Mouse (Mus musculus) intestine, postnatal 0 days (tissue): Measurements from ENCODE around the gene Slc5a9. TPM values are rescaled to one million over a fixed set of nuclear protein-coding genes. Genes with fewer than 3 reads are reported as not detected.
"Not testable (repeated sequence)": the region's sequence is repeated elsewhere in the genome, so short reads cannot be mapped to it uniquely, and the experiment has no call there.

Experiments
- ATAC-seq: fragments of 200-750 bp; cut with Nextera tagmentation; 2 replicates; pipeline ENCODE4 v1.8.0; 2017; ENCODE audit warnings: mild to moderate bottlenecking, moderate TSS enrichment, moderate library complexity
- H3K27ac ChIP-seq: fragments of 300-500 bp; sonication (generic); 2 replicates; pipeline ENCODE4 v1.5.1; 2014; ENCODE audit warnings: mild to moderate bottlenecking, low read depth, low read length, moderate library complexity
- H3K27me3 ChIP-seq: fragments of 300-500 bp; sonication (generic); replicated peaks from 2 replicates; pipeline ENCODE4 v1.6.1; 2014; ENCODE audit warnings: low read length, mixed read lengths; ENCODE audit not compliant: control insufficient read depth, insufficient read depth
- H3K36me3 ChIP-seq: fragments of 300-500 bp; sonication (generic); 2 replicates; pipeline ENCODE4 v1.6.1; 2014; ENCODE audit warnings: mild to moderate bottlenecking, moderate library complexity; ENCODE audit not compliant: control insufficient read depth, insufficient read depth
- H3K4me1 ChIP-seq: fragments of 300-500 bp; sonication (generic); replicated peaks from 2 replicates; pipeline ENCODE4 v1.6.1; 2014; ENCODE audit warnings: antibody characterized with exemption, low read length, mixed read lengths; ENCODE audit not compliant: control insufficient read depth, insufficient read depth
- H3K4me2 ChIP-seq: fragments of 300-500 bp; sonication (generic); replicated peaks from 2 replicates; pipeline ENCODE4 v1.6.1; 2014; ENCODE audit warnings: low read depth, mild to moderate bottlenecking, moderate library complexity
- H3K4me3 ChIP-seq: fragments of 300-500 bp; sonication (generic); 2 replicates; pipeline ENCODE4 v1.5.1; 2014; ENCODE audit warnings: low read depth, low read length
- H3K9ac ChIP-seq: fragments of 300-500 bp; sonication (generic); 2 replicates; pipeline ENCODE4 v1.6.1; 2014; ENCODE audit warnings: mild to moderate bottlenecking, low read depth, low read length
- H3K9me3 ChIP-seq: fragments of 300-500 bp; sonication (generic); 2 replicates; pipeline ENCODE4 v1.6.1; 2016; ENCODE audit warnings: mixed run types; ENCODE audit not compliant: control insufficient read depth
- CTCF ChIP-seq: sonication (generic); IDR thresholded peaks from 2 replicates; pipeline ENCODE4 v1.5.1; 2016; ENCODE audit warnings: low read depth, mild to moderate bottlenecking, control low read depth, antibody characterized with exemption, moderate library complexity
- WGBS: fragments of 180-500 bp; shearing (Covaris S2); extraction: QIAGEN DNeasy Blood & Tissue Kit; methylation state at CpG from one replicate; pipeline ENCODE4 v1.1.7; 2014; 5-methylcytosine and 5-hydroxymethylcytosine counted together
- polyA plus RNA-seq: library from polyadenylated mRNA; unstranded; fragments of >200 nt; fragmentation: Nextera tagmentation; extraction: Ambion mirVana; gene quantifications from 2 replicates; pipeline ENCODE4 v1.2.1, GENCODE M21; 2015

The Slc5a9 gene
- polyA plus RNA-seq = 10.2 and 12.0 TPM in 2 replicates

DNA sequence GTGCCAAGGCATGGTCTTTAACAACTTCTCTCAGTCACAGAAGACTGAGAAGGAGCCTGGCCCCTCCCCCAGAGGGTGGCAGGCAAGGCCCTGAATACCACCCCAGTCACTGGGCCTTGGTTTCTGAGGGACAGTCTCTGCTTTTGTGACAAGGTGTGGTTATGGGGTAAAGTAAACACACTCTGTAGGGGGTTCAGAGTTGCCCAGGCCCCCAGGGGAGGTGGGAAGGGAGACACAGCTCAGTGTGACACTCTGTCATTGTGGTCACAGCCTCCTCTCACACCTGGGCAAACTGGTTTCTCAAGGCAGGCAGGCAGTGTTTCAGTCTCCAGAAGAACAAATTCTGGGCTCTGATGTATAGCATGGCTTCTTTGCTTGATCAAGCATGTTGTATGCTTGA, at the start of gene Slc5a9:
Gene Slc5a9, minus strand, starts transcription at position 144 of the 400 bp plus-strand sequence.
- no peak for TF ChIP-seq CTCF
- Histone ChIP-seq H3K36me3 (no peaks in the 10 kb centered on the region), H3K4me3 (no peak within 1 kb of the TSS), H3K27ac (no peak within 1 kb of the TSS), H3K4me1 (no peaks in the 10 kb centered on the region; the same call in 1 of the 2 replicates), H3K4me2 (no peak within 1 kb of the TSS), H3K9me3 (no peaks in the 10 kb centered on the region), H3K27me3 (no peaks in the 10 kb centered on the region), H3K9ac (no peak within 1 kb of the TSS)
- no peak for ATAC-seq

GRCm38 (mm10) chr4:111919092-111919491, 16.4 kb upstream of the Slc5a9 start, which contains the start of gene Skint8:
TSS of gene Skint8 (plus strand) at chr4:111919392.
- WGBS = 87% methylated on average over 1 of the region's 1 CpGs
- Histone ChIP-seq H3K4me2 (no peak within 1 kb of the TSS), H3K36me3 (no peaks in the 10 kb centered on the region), H3K9ac (no peak within 1 kb of the TSS), H3K4me3 (no peak within 1 kb of the TSS), H3K4me1 (no peaks in the 10 kb centered on the region), H3K27ac (no peak within 1 kb of the TSS), H3K27me3 (no peaks in the 10 kb centered on the region), H3K9me3 (no peaks in the 10 kb centered on the region)
- no peak for ATAC-seq
- TF ChIP-seq CTCF = no peak

DNA sequence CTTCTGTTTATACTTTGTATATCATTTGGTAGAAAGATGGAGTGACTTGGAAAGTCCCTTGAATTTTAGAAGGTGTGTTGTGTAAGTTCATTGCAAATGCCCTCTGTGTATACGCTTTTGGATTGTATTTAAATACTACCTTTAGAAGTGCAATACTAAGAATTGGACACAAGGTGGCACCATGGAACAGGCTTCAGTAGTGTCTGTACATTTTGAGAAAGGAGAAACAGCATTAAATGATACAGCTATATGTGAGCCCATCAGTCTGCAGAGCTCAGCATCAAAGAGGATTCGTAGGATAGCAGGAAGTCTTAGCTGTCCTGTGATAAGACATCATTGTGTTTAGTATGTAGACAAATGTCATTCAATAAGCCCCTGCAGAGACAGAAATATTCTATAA, 5.2 kb upstream of the Slc5a9 start:
- Histone ChIP-seq H3K27me3 (no peaks in the 10 kb centered on the region), H3K9me3 (no peaks in the 10 kb centered on the region), H3K4me1 (no peaks in the 10 kb centered on the region), H3K4me3 (no peak overlapping the region), H3K4me2 (no peak overlapping the region), H3K27ac (no peak overlapping the region), H3K9ac (no peak overlapping the region), H3K36me3 (no peaks in the 10 kb centered on the region)
- peak; percentile 81 for TF ChIP-seq CTCF
- ATAC-seq = no peak
- 34% methylated on average over 2 of the region's 2 CpGs for WGBS

- Histone ChIP-seq H3K9me3 (no peaks in the 10 kb centered on the region), H3K36me3 (no peaks in the 10 kb centered on the region), H3K4me2 (no peak overlapping the region), H3K4me1 (peaks cover 4% of the 10 kb centered on the region; the same call in 1 of the 2 replicates), H3K4me3 (no peak overlapping the region), H3K27ac (no peak overlapping the region), H3K27me3 (no peaks in the 10 kb centered on the region), H3K9ac (no peak overlapping the region)
- ATAC-seq = peak; percentile 72
- 55% methylated on average over 1 of the region's 1 CpGs for WGBS
- no peak for TF ChIP-seq CTCF
These were observed 1.2 kb downstream of the Slc5a9 start for GRCm38 (mm10) chr4:111901473-111901872.

GRCm38 (mm10) chr4:111900491-111900890, 2.2 kb downstream of the Slc5a9 start:
- ATAC-seq, H3K4me1 ChIP-seq, H3K27me3 ChIP-seq, H3K4me2 ChIP-seq, H3K27ac ChIP-seq, H3K36me3 ChIP-seq, H3K4me3 ChIP-seq, H3K9me3 ChIP-seq, H3K9ac ChIP-seq: not testable (repeated sequence)
- WGBS = 87% methylated on average over 1 of the region's 1 CpGs

DNA sequence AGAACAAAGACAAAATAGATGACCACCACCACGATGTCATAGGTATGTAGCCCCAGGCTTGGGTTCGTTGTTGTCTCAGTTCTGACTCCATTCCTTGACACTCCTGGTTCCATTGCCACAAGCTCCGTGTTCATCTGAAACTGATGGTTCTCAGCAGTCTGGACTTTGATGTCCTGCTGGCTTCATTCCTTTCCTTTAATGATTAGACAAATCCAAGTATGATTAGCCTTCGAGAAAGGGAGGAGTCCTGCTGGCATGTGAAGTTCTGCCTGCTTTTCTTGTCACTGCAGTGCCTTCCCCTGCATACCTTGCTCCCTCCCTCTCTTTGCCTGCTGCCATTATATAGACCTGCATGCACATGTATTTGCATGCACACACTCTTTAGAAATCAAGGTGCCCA, 4.2 kb downstream of the Slc5a9 start:
- Histone ChIP-seq H3K4me3 (no peak overlapping the region), H3K27ac (peak overlapping the region; percentile 74), H3K9ac (no peak overlapping the region), H3K4me1 (peaks cover 4% of the 10 kb centered on the region; the same call in 1 of the 2 replicates), H3K27me3 (no peaks in the 10 kb centered on the region), H3K36me3 (no peaks in the 10 kb centered on the region), H3K4me2 (peak overlapping the region; percentile 44), H3K9me3 (no peaks in the 10 kb centered on the region)
- ATAC-seq = peak; percentile 86
- WGBS = 36% methylated on average over 4 of the region's 4 CpGs
- TF ChIP-seq CTCF = no peak

GRCm38 (mm10) chr4:111897755-111898154, 5.0 kb downstream of the Slc5a9 start:
- 0% methylated on average over 1 of the region's 1 CpGs for WGBS
- no peak overlapping the region for H3K4me3 ChIP-seq
- H3K27me3 ChIP-seq = no peaks in the 10 kb centered on the region
- peak overlapping the region; percentile 74 for H3K27ac ChIP-seq
- H3K4me1 ChIP-seq = peaks cover 4% of the 10 kb centered on the region; the same call in 1 of the 2 replicates
- TF ChIP-seq CTCF = no peak
- H3K36me3 ChIP-seq = no peaks in the 10 kb centered on the region
- H3K9me3 ChIP-seq = no peaks in the 10 kb centered on the region
- peak overlapping the region; percentile 44 for H3K4me2 ChIP-seq
- H3K9ac ChIP-seq = no peak overlapping the region
- peak; percentile 57 for ATAC-seq
